Mouse (Mus musculus) forebrain, embryonic 12.5 days (tissue): Measurements from ENCODE around the gene Afap1l2. TPM values are rescaled to one million over a fixed set of nuclear protein-coding genes. Genes with fewer than 3 reads are reported as not detected.

Experiments
- ATAC-seq: fragments of 200-750 bp; cut with Nextera tagmentation; 2 replicates; pipeline ENCODE4 v1.8.0; 2017; ENCODE audit warnings: moderate TSS enrichment; ENCODE audit not compliant: low FRiP score
- H3K27ac ChIP-seq: fragments of 300-500 bp; sonication (generic); 2 replicates; pipeline ENCODE4 v1.5.1; 2016; ENCODE audit warnings: mild to moderate bottlenecking
- H3K27me3 ChIP-seq: fragments of 300-500 bp; sonication (generic); 2 replicates; pipeline ENCODE4 v1.6.1; 2016; ENCODE audit warnings: mild to moderate bottlenecking
- H3K36me3 ChIP-seq: fragments of 300-500 bp; sonication (generic); replicated peaks from 2 replicates; pipeline ENCODE4 v1.6.1; 2016; ENCODE audit warnings: mild to moderate bottlenecking
- H3K4me1 ChIP-seq: fragments of 300-500 bp; sonication (generic); 2 replicates; pipeline ENCODE4 v1.6.1; 2016
- H3K4me2 ChIP-seq: fragments of 300-500 bp; sonication (generic); 2 replicates; pipeline ENCODE4 v1.6.1; 2016; ENCODE audit warnings: mild to moderate bottlenecking, moderate library complexity
- H3K4me3 ChIP-seq: fragments of 300-500 bp; sonication (generic); replicated peaks from 2 replicates; pipeline ENCODE4 v1.5.1; 2016; ENCODE audit warnings: mild to moderate bottlenecking
- H3K9ac ChIP-seq: fragments of 300-500 bp; sonication (generic); 2 replicates; pipeline ENCODE4 v1.6.1; 2016; ENCODE audit warnings: mild to moderate bottlenecking
- H3K9me3 ChIP-seq: fragments of 300-500 bp; sonication (generic); 2 replicates; pipeline ENCODE4 v1.6.1; 2016
- WGBS: fragments of 180-500 bp; shearing (Covaris S2); methylation state at CpG from one replicate; pipeline ENCODE4 v1.1.7; 2016; 5-methylcytosine and 5-hydroxymethylcytosine counted together
- polyA plus RNA-seq: library from polyadenylated mRNA; unstranded; fragments of >200 nt; fragmentation: Nextera tagmentation; extraction: Ambion mirVana; gene quantifications from 2 replicates; pipeline ENCODE4 v1.2.1, GENCODE M21; 2016

Gene Afap1l2
- polyA plus RNA-seq, 1 experiment from 2014 or later = 2.7 TPM

GRCm38 (mm10) chr19:57003460-57003810 lies 4.6 kb downstream of the Afap1l2 start:
- Histone ChIP-seq H3K9me3 (no peaks in the 10 kb centered on the region), H3K27ac (no peak overlapping the region), H3K4me1 (peaks cover 31% of the 10 kb centered on the region), H3K27me3 (peaks cover 33% of the 10 kb centered on the region), H3K36me3 (no peaks in the 10 kb centered on the region), H3K4me2 (no peak overlapping the region), H3K9ac (no peak overlapping the region), H3K4me3 (no peak overlapping the region)
- ATAC-seq = no peak
- 52% methylated on average over 7 of the region's 7 CpGs for WGBS

GRCm38 (mm10) chr19:57002741-57003459 lies 5.1 kb downstream of the Afap1l2 start:
- H3K4me1 ChIP-seq = peaks cover 28% of the 10 kb centered on the region

GRCm38 (mm10) chr19:57001926-57002325 lies 6.1 kb downstream of the Afap1l2 start:
- H3K4me2 ChIP-seq = no peak overlapping the region
- H3K4me1 ChIP-seq = peaks cover 30% of the 10 kb centered on the region
- H3K27ac ChIP-seq = no peak overlapping the region
- H3K36me3 ChIP-seq = no peaks in the 10 kb centered on the region
- H3K27me3 ChIP-seq = peaks cover 18% of the 10 kb centered on the region
- no peaks in the 10 kb centered on the region for H3K9me3 ChIP-seq
- WGBS = 91% methylated on average over 4 of the region's 4 CpGs
- no peak for ATAC-seq
- H3K4me3 ChIP-seq = no peak overlapping the region
- no peak overlapping the region for H3K9ac ChIP-seq

More at GRCm38 (mm10) chr19:57002741-57003459, 5.1 kb downstream of the Afap1l2 start:
- Histone ChIP-seq H3K27ac (no peak overlapping the region), H3K36me3 (no peaks in the 10 kb centered on the region), H3K4me2 (no peak overlapping the region), H3K9ac (no peak overlapping the region), H3K4me3 (no peak overlapping the region), H3K27me3 (peaks cover 28% of the 10 kb centered on the region), H3K9me3 (no peaks in the 10 kb centered on the region)
- 79% methylated on average over 12 of the region's 12 CpGs for WGBS
- no peak for ATAC-seq

GRCm38 (mm10) chr19:57000592-57000991 lies 7.4 kb downstream of the Afap1l2 start:
- H3K27me3 ChIP-seq = peaks cover 8% of the 10 kb centered on the region
- H3K4me2 ChIP-seq = no peak overlapping the region
- peaks cover 32% of the 10 kb centered on the region for H3K4me1 ChIP-seq
- H3K9me3 ChIP-seq = no peaks in the 10 kb centered on the region
- WGBS = 96% methylated on average over 5 of the region's 5 CpGs
- no peak overlapping the region for H3K27ac ChIP-seq
- H3K9ac ChIP-seq = no peak overlapping the region
- no peak for ATAC-seq
- no peak overlapping the region for H3K4me3 ChIP-seq
- no peaks in the 10 kb centered on the region for H3K36me3 ChIP-seq

GRCm38 (mm10) chr19:56999781-57000180 lies 8.2 kb downstream of the Afap1l2 start:
- no peak for ATAC-seq
- Histone ChIP-seq H3K9ac (no peak overlapping the region), H3K4me2 (no peak overlapping the region), H3K9me3 (no peaks in the 10 kb centered on the region), H3K4me1 (peaks cover 32% of the 10 kb centered on the region), H3K4me3 (no peak overlapping the region), H3K27me3 (no peaks in the 10 kb centered on the region; the same call in 1 of the 2 replicates), H3K27ac (no peak overlapping the region), H3K36me3 (no peaks in the 10 kb centered on the region)
- WGBS = 88% methylated on average over 2 of the region's 2 CpGs

- WGBS = 63% methylated on average over 2 of the region's 2 CpGs
- peak overlapping the region; percentile 13 for H3K27ac ChIP-seq
- no peak overlapping the region for H3K4me3 ChIP-seq
- no peaks in the 10 kb centered on the region for H3K9me3 ChIP-seq
- H3K36me3 ChIP-seq = no peaks in the 10 kb centered on the region
- no peaks in the 10 kb centered on the region for H3K27me3 ChIP-seq
- no peak overlapping the region for H3K4me2 ChIP-seq
- H3K4me1 ChIP-seq = peaks cover 34% of the 10 kb centered on the region
- no peak overlapping the region for H3K9ac ChIP-seq
- no peak for ATAC-seq
These were observed 9.1 kb downstream of the Afap1l2 start for GRCm38 (mm10) chr19:56998910-56999309.

GRCm38 (mm10) chr19:56998331-56998730 lies 9.7 kb downstream of the Afap1l2 start:
- peak overlapping the region; percentile 46 for H3K27ac ChIP-seq
- H3K9me3 ChIP-seq = no peaks in the 10 kb centered on the region
- ATAC-seq = no peak
- H3K4me3 ChIP-seq = no peak overlapping the region
- H3K9ac ChIP-seq = no peak overlapping the region
- WGBS = 86% methylated on average over 4 of the region's 4 CpGs
- no peak overlapping the region for H3K4me2 ChIP-seq
- H3K4me1 ChIP-seq = peaks cover 29% of the 10 kb centered on the region
- H3K27me3 ChIP-seq = no peaks in the 10 kb centered on the region
- no peaks in the 10 kb centered on the region for H3K36me3 ChIP-seq

- Histone ChIP-seq H3K27ac (peak overlapping the region; percentile 13; the same call in 1 of the 2 replicates), H3K36me3 (no peaks in the 10 kb centered on the region), H3K9ac (no peak overlapping the region), H3K4me2 (peak overlapping the region; percentile 41), H3K4me3 (peak overlapping the region; percentile 18), H3K4me1 (peaks cover 27% of the 10 kb centered on the region), H3K9me3 (no peaks in the 10 kb centered on the region), H3K27me3 (no peaks in the 10 kb centered on the region)
- ATAC-seq = peak; percentile 64; the same call in 1 of the 2 replicates
- 6% methylated on average over 10 of the region's 10 CpGs for whole genome bisulfite sequencing
These were observed 10.8 kb downstream of the Afap1l2 start for GRCm38 (mm10) chr19:56997164-56997599.

- Histone ChIP-seq H3K9ac (no peak overlapping the region), H3K4me3 (no peak overlapping the region), H3K4me2 (no peak overlapping the region), H3K9me3 (no peaks in the 10 kb centered on the region), H3K27me3 (no peaks in the 10 kb centered on the region), H3K4me1 (peaks cover 38% of the 10 kb centered on the region), H3K27ac (no peak overlapping the region), H3K36me3 (no peaks in the 10 kb centered on the region)
- no peak for ATAC-seq
- WGBS = 88% methylated on average over 4 of the region's 4 CpGs
These were observed 12.6 kb downstream of the Afap1l2 start for GRCm38 (mm10) chr19:56995441-56995840.

- 79% methylated on average over 4 of the region's 4 CpGs for WGBS
- H3K9me3 ChIP-seq = no peaks in the 10 kb centered on the region
- peaks cover 45% of the 10 kb centered on the region for H3K4me1 ChIP-seq
- H3K9ac ChIP-seq = no peak overlapping the region
- H3K27me3 ChIP-seq = no peaks in the 10 kb centered on the region
- ATAC-seq = no peak
- no peak overlapping the region for H3K4me3 ChIP-seq
- H3K4me2 ChIP-seq = no peak overlapping the region
- H3K27ac ChIP-seq = no peak overlapping the region
- H3K36me3 ChIP-seq = no peaks in the 10 kb centered on the region
These were observed 13.4 kb downstream of the Afap1l2 start for GRCm38 (mm10) chr19:56994653-56995052.

GRCm38 (mm10) chr19:56993763-56994162 lies 14.3 kb downstream of the Afap1l2 start:
- Histone ChIP-seq H3K9me3 (no peaks in the 10 kb centered on the region), H3K4me2 (no peak overlapping the region), H3K36me3 (no peaks in the 10 kb centered on the region), H3K9ac (no peak overlapping the region), H3K27ac (no peak overlapping the region), H3K27me3 (no peaks in the 10 kb centered on the region), H3K4me1 (peaks cover 47% of the 10 kb centered on the region), H3K4me3 (no peak overlapping the region)
- ATAC-seq = no peak
- WGBS = 86% methylated on average over 4 of the region's 4 CpGs

- Histone ChIP-seq H3K27me3 (no peaks in the 10 kb centered on the region), H3K36me3 (no peaks in the 10 kb centered on the region), H3K4me2 (no peak overlapping the region), H3K27ac (no peak overlapping the region), H3K9me3 (no peaks in the 10 kb centered on the region), H3K9ac (no peak overlapping the region), H3K4me1 (peaks cover 49% of the 10 kb centered on the region), H3K4me3 (no peak overlapping the region)
- 71% methylated on average over 8 of the region's 8 CpGs for WGBS
- no peak for ATAC-seq
These were observed 15.0 kb downstream of the Afap1l2 start for GRCm38 (mm10) chr19:56992978-56993545.
